Mouse (Mus musculus) heart, embryonic 12.5 days (tissue): ENCODE results near the gene Krt15. TPM values are rescaled to one million over a fixed set of nuclear protein-coding genes. Genes with fewer than 3 reads are reported as not detected.

Experiments used
- ATAC-seq: fragments of 200-750 bp; cut with Nextera tagmentation; 2 replicates; pipeline ENCODE4 v1.8.0; 2017; ENCODE audit warnings: moderate TSS enrichment, moderate library complexity; ENCODE audit not compliant: insufficient number of reproducible peaks, low FRiP score
- H3K27ac ChIP-seq: fragments of 300-500 bp; sonication (generic); 2 replicates; pipeline ENCODE4 v1.5.1; 2016; ENCODE audit warnings: mild to moderate bottlenecking, moderate library complexity; ENCODE audit not compliant: poor library complexity, severe bottlenecking
- H3K27me3 ChIP-seq: fragments of 300-500 bp; sonication (generic); replicated peaks from 2 replicates; pipeline ENCODE4 v1.6.1; 2016; ENCODE audit warnings: mild to moderate bottlenecking, moderate library complexity
- H3K36me3 ChIP-seq: fragments of 300-500 bp; sonication (generic); 2 replicates; pipeline ENCODE4 v1.6.1; 2016; ENCODE audit warnings: mild to moderate bottlenecking, moderate library complexity
- H3K4me1 ChIP-seq: fragments of 300-500 bp; sonication (generic); replicated peaks from 2 replicates; pipeline ENCODE4 v1.6.1; 2016; ENCODE audit warnings: mild to moderate bottlenecking
- H3K4me2 ChIP-seq: fragments of 300-500 bp; sonication (generic); 2 replicates; pipeline ENCODE4 v1.6.1; 2016; ENCODE audit warnings: mild to moderate bottlenecking, moderate library complexity
- H3K4me3 ChIP-seq: fragments of 300-500 bp; sonication (generic); 2 replicates; pipeline ENCODE4 v1.5.1; 2016; ENCODE audit warnings: mild to moderate bottlenecking
- H3K9ac ChIP-seq: fragments of 300-500 bp; sonication (generic); 2 replicates; pipeline ENCODE4 v1.6.1; 2016; ENCODE audit warnings: mild to moderate bottlenecking, moderate library complexity
- H3K9me3 ChIP-seq: fragments of 300-500 bp; sonication (generic); replicated peaks from 2 replicates; pipeline ENCODE4 v1.6.1; 2016; ENCODE audit warnings: mild to moderate bottlenecking, moderate library complexity
- WGBS: fragments of 180-500 bp; shearing (Covaris S2); methylation state at CpG from one replicate; pipeline ENCODE4 v1.1.7; 2016; 5-methylcytosine and 5-hydroxymethylcytosine counted together
- polyA plus RNA-seq: library from polyadenylated mRNA; unstranded; fragments of >200 nt; fragmentation: Nextera tagmentation; extraction: Ambion mirVana; gene quantifications from 2 replicates; pipeline ENCODE4 v1.2.1, GENCODE M21; 2016

The Krt15 gene
- polyA plus RNA-seq, 1 experiment from 2014 or later, result 0.69 TPM

DNA sequence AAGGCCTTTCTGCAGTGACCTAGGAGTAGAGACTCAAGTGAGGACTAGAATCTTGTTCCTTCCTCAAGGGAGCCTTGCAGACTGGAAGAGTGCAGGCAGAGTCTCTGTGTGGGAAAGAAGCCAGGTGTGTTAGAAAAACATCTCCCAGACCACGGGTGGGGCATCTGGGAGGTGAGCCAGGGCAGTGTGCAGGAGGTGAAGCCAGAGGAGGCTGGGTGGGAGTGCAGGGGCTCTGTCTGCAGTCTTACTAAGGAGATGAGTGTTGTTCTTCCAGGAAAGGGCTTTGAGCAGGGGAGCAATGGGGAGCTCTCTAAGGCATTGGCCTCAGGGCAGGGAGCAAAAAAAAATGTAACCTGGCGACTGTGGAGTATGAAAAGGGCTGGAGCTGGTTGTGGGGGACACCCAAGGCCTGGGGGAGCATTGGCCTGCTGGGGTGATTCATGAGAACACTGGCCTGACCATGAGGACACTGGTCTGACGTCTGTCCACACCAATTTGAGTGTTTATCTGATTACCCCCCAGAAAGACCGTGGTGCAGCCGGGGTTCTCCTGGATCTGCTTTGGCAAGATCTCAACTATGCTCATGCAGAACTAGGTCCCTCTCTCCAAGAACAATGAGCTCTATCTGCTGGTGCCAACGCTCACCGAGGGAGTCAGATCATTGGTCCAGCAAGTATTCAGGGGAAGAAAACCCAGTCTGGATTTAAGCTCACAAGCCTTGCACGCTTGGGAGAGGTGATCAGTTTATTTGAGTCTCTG, 19.9 kb upstream of the Krt15 start:
- no peak for ATAC-seq
- Histone ChIP-seq H3K9me3 (no peaks in the 10 kb centered on the region), H3K4me3 (no peak overlapping the region), H3K9ac (no peak overlapping the region), H3K4me1 (no peaks in the 10 kb centered on the region; the same call in 1 of the 2 replicates), H3K27ac (no peak overlapping the region), H3K36me3 (no peaks in the 10 kb centered on the region), H3K27me3 (no peaks in the 10 kb centered on the region), H3K4me2 (no peak overlapping the region)
- 52% methylated on average over 8 of the region's 8 CpGs for WGBS

DNA sequence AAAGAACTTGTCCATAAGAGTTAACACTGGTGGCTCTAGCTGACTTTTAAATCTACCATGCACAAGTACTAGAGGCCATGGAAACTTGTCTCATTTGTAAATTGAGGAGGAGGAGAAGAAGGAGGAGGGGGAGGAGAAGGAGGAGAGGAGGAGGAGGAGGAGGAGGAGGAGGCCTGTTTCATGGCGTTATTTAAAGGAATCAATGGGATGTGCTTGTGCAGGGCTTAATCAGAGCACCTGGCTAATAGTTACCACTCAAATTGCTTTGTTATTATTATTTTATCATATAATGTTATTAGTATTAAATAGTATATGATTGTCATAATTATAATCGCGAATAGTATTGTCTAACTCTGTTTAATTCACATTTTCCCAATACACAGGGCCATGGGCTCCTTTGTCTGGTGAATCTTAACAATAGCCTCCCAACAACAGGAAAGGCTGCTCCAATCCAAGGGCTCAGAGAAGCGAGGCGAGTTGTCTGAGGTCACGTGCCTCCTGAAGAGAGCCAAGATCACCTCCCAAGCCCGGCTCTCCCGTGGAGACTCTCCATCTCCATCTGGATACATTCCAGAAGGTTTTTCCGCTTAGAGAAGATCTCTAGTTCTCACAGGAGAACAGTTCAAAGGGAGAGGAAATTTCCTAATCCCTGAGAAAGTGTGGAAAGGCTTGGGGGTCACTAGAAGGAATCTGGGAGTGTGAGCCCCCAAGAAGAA, 13.0 kb upstream of the Krt15 start, which contains the start of gene Krt19:
Gene Krt19 (minus strand): TSS at position 51 of the 716 bp plus-strand sequence.
- no peaks in the 10 kb centered on the region for H3K9me3 ChIP-seq
- no peak within 1 kb of the TSS for H3K4me2 ChIP-seq
- 49% methylated on average over 9 of the region's 9 CpGs for WGBS
- H3K27ac ChIP-seq, result no peak within 1 kb of the TSS
- no peak within 1 kb of the TSS for H3K4me3 ChIP-seq
- H3K36me3 ChIP-seq, result no peaks in the 10 kb centered on the region
- ATAC-seq, result no peak
- peaks cover 46% of the 10 kb centered on the region for H3K4me1 ChIP-seq
- no peak within 1 kb of the TSS for H3K9ac ChIP-seq
- peaks cover 13% of the 10 kb centered on the region; the same call in 1 of the 2 replicates for H3K27me3 ChIP-seq

DNA sequence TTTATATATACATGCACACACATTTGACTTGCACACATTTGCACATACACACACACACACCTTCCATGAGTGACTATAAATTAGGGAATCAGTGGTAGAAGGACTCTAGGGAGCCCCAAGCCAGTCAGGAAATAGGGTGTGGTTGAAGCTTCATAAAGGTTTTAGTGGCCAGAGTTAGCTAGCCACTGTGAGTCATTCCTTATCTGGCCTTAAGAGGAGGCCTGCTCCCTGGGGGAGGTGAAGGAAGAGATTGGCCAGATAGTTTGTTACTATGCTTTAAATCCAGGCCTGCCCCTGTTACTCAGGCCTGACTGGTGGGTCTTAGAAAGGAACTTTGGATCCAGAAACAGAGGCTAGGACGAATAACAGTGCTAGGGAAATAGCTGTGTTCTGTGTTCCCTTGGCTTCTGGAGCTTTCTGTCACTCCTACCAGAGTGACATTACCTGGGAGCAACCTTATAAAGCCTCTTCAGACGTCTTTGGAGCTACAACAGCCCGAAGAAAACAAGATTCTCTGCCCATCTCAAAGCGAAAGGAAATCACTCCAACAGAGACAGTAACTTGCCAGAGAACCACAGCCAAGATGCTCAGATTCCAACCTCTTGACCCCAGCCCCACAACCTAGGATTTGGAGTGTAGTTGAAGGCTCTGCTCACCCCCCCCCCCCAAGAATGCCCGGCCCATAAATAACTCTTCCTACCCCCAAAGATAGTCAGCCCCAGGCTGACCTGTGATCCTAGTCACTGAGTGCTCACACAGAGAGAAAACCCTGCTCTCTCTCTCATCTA, 12.0 kb upstream of the Krt15 start:
- H3K4me1 ChIP-seq, result peaks cover 46% of the 10 kb centered on the region
- H3K27ac ChIP-seq, result no peak overlapping the region
- H3K9me3 ChIP-seq, result no peaks in the 10 kb centered on the region
- H3K9ac ChIP-seq, result no peak overlapping the region
- H3K36me3 ChIP-seq, result no peaks in the 10 kb centered on the region
- peaks cover 13% of the 10 kb centered on the region; the same call in 1 of the 2 replicates for H3K27me3 ChIP-seq
- no peak for ATAC-seq
- 38% methylated on average over 5 of the region's 5 CpGs for WGBS
- no peak overlapping the region for H3K4me2 ChIP-seq
- H3K4me3 ChIP-seq, result no peak overlapping the region

DNA sequence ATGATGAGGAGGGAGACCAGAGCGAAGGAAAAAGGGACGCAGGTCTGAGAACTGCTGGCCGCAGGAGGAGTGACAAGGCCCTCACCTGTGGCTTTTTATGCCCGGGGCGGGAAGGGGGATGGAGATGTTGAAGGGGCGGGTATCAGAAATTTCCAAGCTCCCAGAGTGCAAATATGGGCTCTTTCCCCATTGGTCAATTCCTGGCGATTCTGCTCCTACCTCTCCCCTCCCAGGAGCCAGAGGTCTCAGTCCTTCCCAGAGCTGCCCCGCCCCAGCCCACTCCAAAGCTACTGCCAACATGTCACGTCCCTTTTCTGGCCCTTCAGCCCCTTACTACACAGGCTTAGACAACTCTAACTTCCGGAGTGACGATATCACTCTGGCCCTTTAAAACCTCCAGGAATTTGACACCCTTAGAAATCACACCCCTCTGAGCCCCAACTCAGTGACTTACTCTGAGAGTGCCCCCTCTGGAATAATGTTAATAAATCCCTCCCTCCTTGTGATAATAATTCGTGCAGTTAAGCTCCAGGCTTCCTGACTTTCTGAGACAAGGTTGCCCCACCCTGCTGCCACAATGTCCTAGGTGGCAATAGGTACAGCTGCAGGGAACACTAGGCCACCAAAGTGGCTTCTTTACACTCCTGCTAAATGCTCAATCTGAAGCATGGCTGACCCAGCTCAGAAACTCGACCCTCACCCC, 10.3 kb upstream of the Krt15 start:
- Histone ChIP-seq H3K9ac (peak overlapping the region; percentile 80), H3K27me3 (peaks cover 13% of the 10 kb centered on the region; the same call in 1 of the 2 replicates), H3K36me3 (peaks cover 11% of the 10 kb centered on the region), H3K9me3 (no peaks in the 10 kb centered on the region), H3K4me3 (peak overlapping the region; percentile 63), H3K4me1 (peaks cover 46% of the 10 kb centered on the region), H3K27ac (peak overlapping the region; percentile 50; the same call in 1 of the 2 replicates), H3K4me2 (peak overlapping the region; percentile 93)
- peak; percentile 58 for ATAC-seq
- WGBS, result 1% methylated on average over 13 of the region's 13 CpGs

DNA sequence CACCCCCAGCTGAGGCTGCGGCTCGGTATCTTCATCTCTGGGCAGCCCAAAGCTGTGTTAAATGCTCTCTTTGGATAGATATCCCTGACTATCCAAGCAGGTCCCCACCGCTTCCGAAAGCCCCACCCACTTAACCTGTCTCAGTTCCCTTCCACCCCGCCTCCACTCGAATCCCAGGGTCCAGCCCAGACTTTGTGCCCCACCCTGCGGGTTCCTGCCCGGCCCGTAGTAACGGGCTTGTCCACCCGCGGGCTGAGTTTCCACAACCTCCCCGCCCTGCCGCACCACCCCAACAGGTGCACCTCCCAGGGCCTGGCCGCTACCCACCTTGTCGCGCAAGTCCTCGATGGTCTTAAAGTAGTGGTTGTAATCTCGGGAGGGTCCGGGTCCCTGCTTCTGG, 9.4 kb upstream of the Krt15 start:
- WGBS, result 2% methylated on average over 20 of the region's 20 CpGs

DNA sequence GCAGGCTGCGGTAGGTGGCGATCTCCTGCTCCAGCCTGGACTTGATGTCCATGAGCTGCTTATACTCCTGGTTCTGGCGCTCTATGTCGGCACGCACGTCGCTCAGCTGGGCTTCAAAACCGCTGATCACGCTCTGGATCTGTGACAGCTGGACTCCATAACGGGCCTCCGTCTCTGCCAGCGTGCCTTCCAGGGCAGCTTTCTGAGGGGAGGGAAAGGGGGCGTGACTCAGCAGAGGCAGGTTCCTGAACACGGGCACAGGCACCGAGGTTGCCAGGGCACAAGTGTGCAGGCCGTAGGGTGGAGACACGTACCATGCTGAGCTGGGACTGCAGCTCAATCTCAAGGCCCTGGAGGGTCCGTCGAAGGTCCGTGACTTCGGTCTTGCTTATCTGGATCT, 5.2 kb upstream of the Krt15 start:
- 75% methylated on average over 21 of the region's 21 CpGs for WGBS
- Histone ChIP-seq H3K9me3 (no peaks in the 10 kb centered on the region), H3K9ac (no peak overlapping the region), H3K27me3 (peaks cover 13% of the 10 kb centered on the region; the same call in 1 of the 2 replicates), H3K27ac (no peak overlapping the region), H3K4me2 (no peak overlapping the region), H3K4me1 (peaks cover 45% of the 10 kb centered on the region), H3K36me3 (peaks cover 13% of the 10 kb centered on the region), H3K4me3 (no peak overlapping the region)
- no peak for ATAC-seq

More for the DNA sequence above, 9.4 kb upstream of the Krt15 start:
- Histone ChIP-seq H3K36me3 (peaks cover 13% of the 10 kb centered on the region), H3K4me1 (peaks cover 46% of the 10 kb centered on the region), H3K9me3 (no peaks in the 10 kb centered on the region), H3K4me2 (peak overlapping the region; percentile 93), H3K9ac (peak overlapping the region; percentile 80), H3K27ac (0 out of 2 replicates have a peak overlapping the region, but pooled peaks have one; percentile 9), H3K4me3 (peak overlapping the region; percentile 63), H3K27me3 (peaks cover 13% of the 10 kb centered on the region; the same call in 1 of the 2 replicates)
- ATAC-seq, result peak; percentile 43; the same call in 1 of the 2 replicates

DNA sequence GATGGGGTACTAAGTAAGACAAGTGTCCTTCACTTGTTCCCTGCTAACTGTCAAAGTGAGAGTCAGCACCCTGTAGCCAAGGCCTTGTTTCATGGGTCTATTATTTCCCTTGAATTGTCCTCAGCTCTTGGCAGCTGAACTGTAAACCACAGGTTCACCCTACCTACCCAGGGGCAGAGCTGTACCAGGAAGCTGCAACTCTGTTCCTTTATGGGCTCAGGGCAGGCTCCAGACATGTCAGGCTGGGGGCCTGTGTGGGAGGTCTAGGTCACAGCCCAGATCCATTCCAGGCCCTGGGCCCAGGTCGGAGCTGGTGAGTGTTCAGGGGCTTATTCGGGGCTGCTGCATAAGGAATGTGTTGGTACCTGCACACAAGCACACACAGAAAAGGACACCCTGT, 3.7 kb upstream of the Krt15 start:
- Histone ChIP-seq H3K9me3 (no peaks in the 10 kb centered on the region), H3K4me3 (no peak overlapping the region), H3K36me3 (peaks cover 13% of the 10 kb centered on the region), H3K4me1 (peaks cover 30% of the 10 kb centered on the region), H3K27ac (no peak overlapping the region), H3K4me2 (no peak overlapping the region), H3K9ac (no peak overlapping the region), H3K27me3 (no peaks in the 10 kb centered on the region; the same call in 1 of the 2 replicates)
- ATAC-seq, result no peak
- WGBS, result 64% methylated on average over 2 of the region's 2 CpGs

DNA sequence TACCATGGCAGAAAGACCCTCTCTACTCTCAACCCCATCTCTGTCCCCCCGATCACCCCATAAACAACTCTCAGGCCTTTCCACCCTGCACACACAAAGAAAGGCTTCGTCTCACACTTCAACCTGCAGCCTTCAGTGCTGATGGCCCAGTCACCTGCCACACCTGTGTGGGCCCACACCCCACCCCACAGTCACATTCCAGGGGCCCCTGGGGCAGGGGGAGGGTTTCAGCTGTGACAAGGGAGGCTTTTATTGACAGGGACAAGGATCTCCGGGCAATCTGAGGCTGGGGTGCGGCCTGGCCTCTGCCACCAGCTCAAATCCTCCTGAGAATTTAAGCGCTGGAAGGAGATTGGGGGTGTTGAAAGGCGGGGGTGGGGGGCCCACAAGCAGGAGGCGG, 3.1 kb upstream of the Krt15 start:
- Histone ChIP-seq H3K4me1 (peaks cover 27% of the 10 kb centered on the region), H3K9ac (no peak overlapping the region), H3K9me3 (no peaks in the 10 kb centered on the region), H3K27ac (no peak overlapping the region), H3K4me3 (no peak overlapping the region), H3K4me2 (no peak overlapping the region), H3K27me3 (peaks cover 4% of the 10 kb centered on the region; the same call in 1 of the 2 replicates), H3K36me3 (peaks cover 13% of the 10 kb centered on the region)
- ATAC-seq, result no peak
- 48% methylated on average over 7 of the region's 7 CpGs for WGBS

DNA sequence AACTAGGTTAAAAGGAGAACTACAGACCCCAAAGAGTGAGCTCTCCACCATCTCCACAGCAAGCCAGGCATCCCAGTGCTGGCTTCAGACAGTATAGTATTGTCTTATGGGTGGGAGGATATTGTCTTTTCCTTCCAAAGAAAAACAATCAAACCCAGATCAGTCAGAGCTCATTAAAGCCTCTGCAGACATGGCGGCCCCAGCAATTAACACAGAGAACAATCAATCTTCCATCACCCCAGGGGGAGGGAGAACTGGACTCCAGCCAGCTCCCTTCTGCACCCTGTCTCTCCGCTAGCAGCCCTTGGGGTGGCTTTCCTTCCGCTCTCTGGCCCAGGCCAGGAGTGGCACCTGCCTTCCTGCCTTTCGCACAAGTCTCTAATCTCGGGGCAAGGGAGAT, 2.0 kb upstream of the Krt15 start:
- no peaks in the 10 kb centered on the region for H3K9me3 ChIP-seq
- peaks cover 13% of the 10 kb centered on the region for H3K36me3 ChIP-seq
- H3K9ac ChIP-seq, result no peak overlapping the region
- ATAC-seq, result no peak
- H3K4me3 ChIP-seq, result no peak overlapping the region
- H3K4me2 ChIP-seq, result no peak overlapping the region
- peaks cover 27% of the 10 kb centered on the region for H3K4me1 ChIP-seq
- peaks cover 6% of the 10 kb centered on the region; the same call in 1 of the 2 replicates for H3K27me3 ChIP-seq
- 53% methylated on average over 5 of the region's 5 CpGs for WGBS
- no peak overlapping the region for H3K27ac ChIP-seq

DNA sequence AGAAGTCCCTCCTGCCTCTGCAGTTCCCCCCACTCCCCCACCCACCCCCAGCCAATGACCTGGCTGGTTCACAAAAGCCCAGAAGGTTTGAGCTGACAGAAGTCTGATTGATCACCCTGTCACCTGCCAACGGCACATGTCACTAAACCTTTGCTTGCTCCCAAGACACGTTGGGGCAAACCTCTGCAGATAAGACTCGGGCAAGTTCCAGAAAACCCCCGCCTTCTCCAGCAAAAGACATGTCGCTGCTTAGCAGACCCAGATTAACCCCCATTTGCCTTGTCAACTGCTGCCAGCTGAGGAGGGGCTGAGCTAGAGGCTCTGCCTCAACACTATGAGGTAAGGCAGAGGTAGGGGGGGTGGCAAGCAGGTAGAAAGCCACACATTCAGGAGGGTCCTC, 831 bp upstream of the Krt15 start:
- Histone ChIP-seq H3K27me3 (peaks cover 10% of the 10 kb centered on the region; the same call in 1 of the 2 replicates), H3K4me1 (peaks cover 30% of the 10 kb centered on the region), H3K4me2 (no peak overlapping the region), H3K36me3 (peaks cover 6% of the 10 kb centered on the region), H3K4me3 (no peak overlapping the region), H3K9ac (no peak overlapping the region), H3K9me3 (no peaks in the 10 kb centered on the region), H3K27ac (no peak overlapping the region)
- WGBS, result 12% methylated on average over 5 of the region's 5 CpGs
- ATAC-seq, result no peak
